Mouse (Mus musculus) splenic B cell, adult 2 months (primary cell): Measurements from ENCODE around the gene Pknox2.

ENCODE experiments used
- DNase-seq: peaks from one replicate; pipeline ENCODE4 v3.0.0-alpha.2; 2011; ENCODE audit warnings: low read depth, low spot score
- H3K27me3 ChIP-seq: 2 replicates; pipeline ENCODE4 v1.6.1; 2012; ENCODE audit warnings: mild to moderate bottlenecking, low read length, moderate library complexity, mixed read lengths; ENCODE audit not compliant: control insufficient read depth, poor library complexity, insufficient read depth, severe bottlenecking
- H3K36me3 ChIP-seq: 2 replicates; pipeline ENCODE4 v1.6.1; 2012; ENCODE audit warnings: mild to moderate bottlenecking, low read length, moderate library complexity, mixed read lengths; ENCODE audit not compliant: control insufficient read depth, poor library complexity, insufficient read depth, severe bottlenecking

Gene Pknox2

DNA sequence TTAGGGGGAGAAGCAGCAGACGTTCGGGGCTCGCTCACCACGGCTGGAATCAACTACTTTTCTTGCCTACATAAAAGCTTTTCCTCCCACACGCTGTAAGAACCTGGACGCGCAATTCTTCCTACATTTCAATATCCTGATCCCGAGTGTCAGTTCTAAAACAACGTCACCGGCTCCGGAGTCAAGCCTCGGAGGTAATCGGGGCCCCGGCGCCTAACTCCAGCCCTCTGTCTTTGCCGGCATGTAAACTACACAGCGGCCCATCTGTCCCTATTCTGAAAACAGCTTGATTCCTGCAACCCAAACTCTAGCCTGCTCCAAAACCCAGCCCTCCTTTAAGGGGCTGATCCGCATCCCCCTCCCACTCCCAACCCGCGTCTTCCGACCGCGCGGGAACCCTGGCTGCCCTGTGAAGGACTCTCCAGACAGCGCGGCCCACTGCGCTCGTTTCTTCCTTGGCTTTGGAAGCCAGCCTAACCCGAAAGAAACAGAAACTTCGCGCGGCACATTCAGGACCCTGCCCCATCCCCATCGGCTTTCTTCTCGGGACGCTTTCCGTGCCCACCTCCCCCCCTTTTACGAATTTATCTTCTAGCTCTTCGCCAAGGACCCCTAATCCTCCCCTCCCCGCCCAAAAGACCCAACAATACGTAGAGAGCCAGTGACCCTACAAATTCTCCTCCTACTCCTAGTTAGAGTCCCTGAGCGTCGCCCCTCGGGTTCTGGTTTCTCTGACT is 1.4 kb downstream of the Pknox2 start:
- no peaks in the 10 kb centered on the region; the same call in 1 of the 2 replicates for H3K27me3 ChIP-seq
- H3K36me3 ChIP-seq = no peaks in the 10 kb centered on the region
- DNase-seq = no peak

DNA sequence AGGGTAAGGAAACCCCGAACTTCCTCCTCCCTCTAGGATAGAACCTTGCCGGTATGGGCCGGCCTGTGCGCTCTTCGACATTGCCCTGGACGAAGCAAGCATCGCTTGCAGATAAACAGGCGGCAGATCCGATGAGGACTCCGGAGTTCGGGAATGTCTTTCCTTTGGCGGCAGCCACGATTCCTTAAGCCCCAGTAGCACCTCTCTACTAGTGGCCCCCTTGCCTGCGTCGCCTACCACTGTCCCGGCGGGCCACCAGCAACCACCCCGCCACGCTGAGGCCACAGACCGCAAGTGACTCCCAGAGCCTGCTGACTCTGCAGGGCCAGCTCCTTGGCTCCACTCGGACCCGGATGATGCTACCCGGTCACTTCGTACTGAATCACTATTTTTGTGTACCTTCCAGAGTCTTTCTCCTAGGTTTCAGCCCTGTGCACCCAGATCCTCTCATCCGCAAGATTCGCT is 2.0 kb downstream of the Pknox2 start:
- H3K27me3 ChIP-seq = no peaks in the 10 kb centered on the region; the same call in 1 of the 2 replicates
- no peak for DNase-seq
- H3K36me3 ChIP-seq = no peaks in the 10 kb centered on the region

DNA sequence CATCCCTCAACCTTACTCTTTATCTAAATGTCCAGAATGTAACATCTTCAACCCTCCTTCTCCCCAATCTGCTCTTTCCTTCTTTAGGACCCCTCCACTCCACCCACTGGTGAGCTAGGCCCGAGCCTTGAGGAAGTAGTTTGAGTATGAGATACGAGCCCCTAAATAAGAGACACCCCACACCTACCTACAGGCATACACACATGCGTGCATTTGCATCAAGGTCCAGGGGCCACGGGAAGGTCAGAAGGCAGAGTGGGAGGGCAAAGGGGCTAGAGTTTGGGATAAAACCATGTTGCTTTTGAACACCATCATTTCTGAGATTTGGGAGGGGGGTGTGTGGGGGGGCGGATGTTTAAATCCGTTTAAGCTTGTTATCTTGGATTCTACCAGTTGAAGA is 2.5 kb downstream of the Pknox2 start:
- no peaks in the 10 kb centered on the region for H3K36me3 ChIP-seq
- DNase-seq = no peak

DNA sequence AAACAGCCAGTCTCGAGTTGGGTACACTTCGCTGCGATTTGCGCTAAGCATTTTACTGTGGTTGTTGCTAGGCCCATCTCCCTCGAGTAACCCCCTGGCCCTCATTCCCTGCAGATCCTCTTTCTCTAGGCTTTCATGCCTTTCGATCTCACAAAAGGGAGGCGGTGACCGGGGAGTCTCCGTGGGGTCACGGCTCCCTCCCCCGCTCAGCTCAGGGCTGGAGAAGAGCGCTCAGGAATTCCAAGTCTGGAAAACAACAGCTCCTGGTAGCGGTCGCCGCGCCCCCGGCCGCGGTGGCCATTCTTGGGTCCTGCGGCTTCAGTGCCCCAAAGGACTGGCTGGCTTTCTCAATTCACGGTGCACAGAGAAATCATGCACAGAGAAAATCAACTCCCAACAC is 3.0 kb downstream of the Pknox2 start:
- H3K36me3 ChIP-seq = no peaks in the 10 kb centered on the region
- no peak for DNase-seq
- no peaks in the 10 kb centered on the region; the same call in 1 of the 2 replicates for H3K27me3 ChIP-seq

More for the DNA sequence above, 2.5 kb downstream of the Pknox2 start:
- no peaks in the 10 kb centered on the region; the same call in 1 of the 2 replicates for H3K27me3 ChIP-seq

DNA sequence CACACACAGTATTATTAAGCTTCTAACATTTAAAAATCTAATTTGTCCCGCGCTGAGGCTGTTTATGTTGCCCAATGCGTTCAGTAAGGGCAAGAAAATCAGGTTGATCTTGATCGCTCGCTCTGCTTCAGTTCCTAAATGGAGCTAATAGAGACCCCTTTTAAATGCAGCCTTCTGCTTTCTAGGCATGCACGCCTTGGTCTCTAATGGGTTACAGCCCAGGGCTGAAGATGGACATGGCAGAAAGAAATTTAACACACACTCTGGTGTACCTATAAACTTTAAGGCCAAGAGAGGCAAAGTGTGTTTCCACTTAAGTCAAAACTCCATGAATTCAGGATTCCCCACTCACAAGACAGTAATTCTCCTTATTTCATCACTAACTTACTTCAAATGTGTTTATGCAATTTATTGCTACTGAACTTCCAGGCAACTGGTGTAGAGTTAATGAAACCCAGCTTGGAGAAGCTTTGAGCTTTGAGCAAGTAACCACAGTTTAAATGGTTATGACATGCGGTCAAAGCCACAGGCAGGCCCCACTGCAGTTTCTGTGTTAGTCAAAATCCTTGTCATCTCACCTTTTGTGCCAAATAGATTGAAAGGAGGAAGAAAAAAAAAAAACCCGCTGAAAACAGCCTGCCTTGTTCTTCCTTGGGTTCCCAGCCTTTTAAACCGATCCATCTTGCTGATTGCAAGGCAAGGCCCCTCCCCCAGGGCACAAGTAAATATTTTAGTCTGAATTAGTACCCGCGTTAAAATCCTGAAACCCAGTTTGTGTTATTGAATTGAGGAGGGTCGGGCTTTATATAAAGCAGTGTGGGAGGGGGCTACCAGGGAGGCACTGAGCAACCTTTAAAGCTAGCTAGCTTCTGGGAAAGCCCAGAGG is 3.9 kb downstream of the Pknox2 start:
- no peaks in the 10 kb centered on the region; the same call in 1 of the 2 replicates for H3K27me3 ChIP-seq
- no peak for DNase-seq
- no peaks in the 10 kb centered on the region for H3K36me3 ChIP-seq

DNA sequence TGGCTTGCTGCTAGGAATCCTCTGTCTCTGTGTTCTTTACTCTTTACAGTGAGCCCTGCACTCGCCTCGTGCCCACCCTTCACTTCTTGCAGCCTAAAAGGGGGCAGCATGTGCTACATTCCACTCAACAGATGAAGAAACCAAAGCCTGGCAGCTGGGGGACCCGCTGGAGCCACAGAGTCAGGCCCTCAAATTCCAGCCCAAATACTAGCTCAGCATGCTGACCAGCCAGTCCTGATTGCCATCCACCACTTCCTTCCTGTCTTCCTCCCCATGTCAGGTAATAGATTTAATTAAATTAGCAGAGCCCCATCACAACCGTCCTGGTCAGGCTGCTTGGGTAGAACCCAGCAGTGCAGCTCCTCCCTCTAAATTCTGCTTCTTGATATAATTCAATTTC is 5.1 kb downstream of the Pknox2 start:
- no peak for DNase-seq
- Histone ChIP-seq H3K36me3 (no peaks in the 10 kb centered on the region), H3K27me3 (no peaks in the 10 kb centered on the region; the same call in 1 of the 2 replicates)

DNA sequence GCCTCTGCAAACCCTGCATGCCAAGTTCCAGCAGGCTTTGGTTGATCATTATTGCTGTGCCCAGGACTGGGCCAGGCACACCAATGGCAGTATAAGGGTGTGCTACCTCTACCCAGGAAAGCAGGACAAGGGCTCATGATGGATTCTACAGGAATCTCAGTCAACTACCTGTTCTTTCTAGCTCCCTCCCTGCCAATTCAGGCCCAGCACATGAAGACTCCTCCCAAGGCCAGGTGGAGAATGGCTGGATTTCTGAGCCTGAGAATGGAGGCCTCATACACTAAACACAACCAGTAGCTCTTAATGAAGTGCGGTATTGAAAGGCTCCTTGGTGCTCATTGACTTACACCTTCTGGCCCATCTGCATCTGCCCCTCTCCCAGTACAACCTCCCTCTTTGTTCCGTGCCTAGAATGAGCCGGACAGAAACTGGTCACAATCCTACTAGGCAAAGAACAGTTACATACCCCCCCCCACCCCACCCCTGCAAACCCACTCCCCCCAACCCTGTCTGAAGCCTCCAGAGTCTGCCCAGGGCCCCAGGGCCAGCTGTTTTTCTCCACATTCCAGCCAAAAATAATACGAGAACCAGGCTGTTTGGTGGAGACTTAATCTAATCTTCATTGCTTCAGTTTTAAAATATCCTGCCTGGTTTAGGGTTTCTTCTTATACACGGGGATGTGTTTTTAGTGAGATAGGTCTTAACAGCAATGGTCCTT is 6.6 kb downstream of the Pknox2 start:
- Histone ChIP-seq H3K36me3 (no peaks in the 10 kb centered on the region), H3K27me3 (no peaks in the 10 kb centered on the region)
- no peak for DNase-seq

DNA sequence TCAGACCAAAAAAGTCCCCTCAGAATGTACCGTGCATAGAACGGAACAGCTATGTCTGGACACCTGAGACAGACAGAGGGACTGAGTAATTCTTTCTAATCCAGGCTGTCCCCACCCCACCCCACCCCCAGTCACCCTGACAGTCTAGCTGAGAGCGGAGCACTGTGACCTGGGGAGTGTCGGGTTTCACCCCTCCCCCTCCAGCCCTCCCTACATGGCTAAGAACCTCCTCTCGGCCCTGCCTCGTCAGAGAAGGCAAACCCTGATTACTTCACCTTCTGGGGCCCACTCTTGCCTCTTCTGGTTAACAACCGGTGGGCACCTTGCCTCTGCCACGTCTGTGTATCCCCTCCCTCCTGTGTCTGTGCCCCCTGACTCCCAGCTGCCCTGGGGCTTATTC is 7.7 kb downstream of the Pknox2 start:
- Histone ChIP-seq H3K36me3 (no peaks in the 10 kb centered on the region), H3K27me3 (no peaks in the 10 kb centered on the region)
- no peak for DNase-seq

DNA sequence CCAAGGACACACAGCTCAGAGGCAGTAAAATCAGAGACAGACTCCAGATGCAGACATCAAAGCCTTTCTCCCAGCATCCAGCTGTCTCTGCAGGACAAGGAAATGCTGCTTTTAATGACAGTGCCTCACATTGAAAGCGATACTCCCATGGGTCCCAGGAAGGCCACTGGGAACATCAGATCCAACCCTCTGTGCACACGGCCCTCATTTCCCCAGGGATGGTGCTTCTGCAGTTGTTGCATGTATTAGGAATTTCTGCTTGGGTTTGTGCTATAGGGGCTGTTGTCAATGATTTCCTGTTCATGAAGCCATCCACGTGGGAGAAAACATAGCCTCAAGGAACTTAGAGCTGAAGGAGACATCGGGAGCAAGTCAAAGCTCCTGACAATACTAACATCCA is 8.3 kb downstream of the Pknox2 start:
- no peak for DNase-seq
- no peaks in the 10 kb centered on the region for H3K27me3 ChIP-seq
- H3K36me3 ChIP-seq = no peaks in the 10 kb centered on the region

DNA sequence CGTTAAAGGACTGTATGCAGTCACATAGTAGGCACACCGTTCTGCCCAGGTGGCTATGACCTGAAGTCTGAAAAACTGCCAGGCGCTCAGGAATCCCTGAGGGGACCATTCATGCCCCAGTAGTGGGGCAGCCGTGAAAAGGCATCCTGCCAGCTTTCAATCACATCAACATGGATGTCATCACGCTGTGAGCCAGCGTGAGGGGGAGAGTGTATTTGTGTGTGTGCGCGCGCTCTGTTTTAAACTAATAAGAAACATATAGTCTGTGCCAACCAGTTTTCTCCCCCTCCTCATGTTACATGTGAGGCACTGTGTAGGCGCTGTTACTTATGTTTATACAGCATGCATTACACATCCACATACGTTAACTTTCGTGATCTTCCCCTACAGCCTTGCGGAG is 10.9 kb downstream of the Pknox2 start:
- H3K36me3 ChIP-seq = no peaks in the 10 kb centered on the region
- no peaks in the 10 kb centered on the region for H3K27me3 ChIP-seq
- no peak for DNase-seq

DNA sequence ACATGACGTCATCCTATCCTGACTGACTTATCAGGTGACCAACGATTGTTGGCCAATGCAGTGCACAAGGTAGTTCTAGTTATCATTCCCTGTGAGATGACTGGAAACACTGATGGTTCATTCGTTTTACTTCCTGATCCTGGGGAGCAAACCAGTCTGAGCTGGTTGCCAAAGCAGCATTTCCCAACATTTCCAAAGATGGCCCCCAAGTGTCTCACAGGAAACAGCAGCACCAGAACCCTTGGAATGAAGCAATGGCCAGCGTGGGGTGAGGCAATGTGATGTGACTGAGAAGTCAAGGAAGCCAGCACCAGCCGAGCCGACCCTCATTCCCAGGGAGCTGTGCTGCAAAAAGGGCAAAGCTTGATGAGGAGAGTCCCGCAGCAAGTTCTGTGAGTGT is 13.7 kb downstream of the Pknox2 start:
- no peak for DNase-seq
- H3K36me3 ChIP-seq = no peaks in the 10 kb centered on the region
- H3K27me3 ChIP-seq = no peaks in the 10 kb centered on the region

DNA sequence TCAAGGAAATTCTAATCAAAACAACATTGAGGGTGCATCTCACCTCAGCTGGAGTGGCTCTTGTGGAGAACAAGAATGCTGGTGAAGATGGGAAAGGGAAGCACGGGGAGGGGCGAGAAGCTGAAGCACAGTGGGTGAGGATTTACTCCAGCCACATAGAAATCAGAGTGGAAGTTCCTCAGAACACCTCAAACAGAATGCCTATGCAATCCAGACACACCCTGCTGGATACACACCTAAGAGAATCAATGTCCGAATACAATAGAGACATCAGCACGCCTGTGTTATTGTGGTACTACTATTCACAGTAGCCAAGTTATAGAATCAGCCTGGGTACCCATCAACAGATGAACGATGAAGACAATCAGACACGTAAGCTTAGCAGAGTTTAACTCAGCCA is 18.2 kb downstream of the Pknox2 start:
- DNase-seq = no peak
- no peaks in the 10 kb centered on the region for H3K36me3 ChIP-seq
- no peaks in the 10 kb centered on the region for H3K27me3 ChIP-seq

DNA sequence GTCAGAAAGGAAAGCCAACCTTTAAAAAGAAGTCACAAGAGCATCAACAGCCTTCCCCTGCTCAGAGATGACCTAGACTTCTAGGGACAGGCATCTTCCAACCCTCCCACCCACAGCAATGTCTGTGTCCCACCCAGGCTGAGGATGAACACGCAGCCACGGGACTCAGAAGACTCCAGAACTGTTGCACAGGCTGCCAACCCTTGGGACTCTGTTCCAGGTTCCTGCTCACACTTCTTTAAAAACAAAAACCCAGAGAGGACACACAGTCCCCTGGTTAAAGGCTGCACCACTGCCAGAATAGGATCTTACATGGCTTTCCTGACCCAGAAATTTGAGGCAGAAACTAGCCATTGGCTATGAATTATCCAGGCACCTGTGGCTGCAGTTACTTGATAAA is 21.0 kb downstream of the Pknox2 start:
- Histone ChIP-seq H3K36me3 (no peaks in the 10 kb centered on the region), H3K27me3 (no peaks in the 10 kb centered on the region)
- no peak for DNase-seq

DNA sequence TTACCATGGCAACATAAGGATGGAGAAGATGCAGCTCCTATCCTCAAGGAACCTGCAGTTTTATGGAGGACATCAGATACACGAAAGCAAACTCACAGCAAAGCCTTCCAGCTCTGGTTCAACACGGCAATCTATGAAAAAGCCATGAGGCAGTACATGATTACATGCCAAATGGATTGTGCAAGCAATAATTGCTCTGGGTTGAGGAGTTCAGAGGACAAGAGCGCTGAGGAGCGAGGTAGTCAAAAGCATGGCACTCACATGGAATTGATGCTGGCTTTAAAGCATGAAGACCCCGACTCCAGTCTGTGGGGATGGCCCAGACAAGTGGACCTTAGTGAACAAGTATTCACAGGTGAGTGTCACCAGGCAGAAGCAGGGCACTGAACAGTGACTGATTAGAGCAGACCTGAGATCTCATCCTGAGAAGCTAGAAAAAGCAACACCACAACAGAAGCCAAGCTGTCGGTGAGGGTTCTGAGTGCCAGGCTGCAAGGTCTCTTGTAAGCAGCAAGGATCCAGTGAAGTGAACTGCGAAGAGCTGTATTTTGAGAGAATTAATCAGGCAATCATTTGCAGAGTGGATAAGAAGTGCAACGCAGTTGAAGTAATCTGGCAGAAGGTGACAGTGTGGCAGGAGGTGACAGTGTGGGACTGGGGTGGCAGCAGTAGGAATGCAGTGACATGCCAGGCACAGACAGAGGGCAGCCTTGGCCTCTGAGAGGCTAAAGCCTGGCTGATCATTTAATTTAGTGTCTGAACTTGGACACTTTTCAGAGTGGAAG is 22.3 kb downstream of the Pknox2 start:
- no peaks in the 10 kb centered on the region for H3K36me3 ChIP-seq
- no peaks in the 10 kb centered on the region for H3K27me3 ChIP-seq
- DNase-seq = no peak
